Mouse (Mus musculus) liver, adult 10 weeks (tissue): Measurements from ENCODE around the gene Faap20. TPM values are rescaled to one million over a fixed set of nuclear protein-coding genes. Genes with fewer than 3 reads are reported as not detected.

Experiments used
- polyA plus RNA-seq: library from polyadenylated mRNA; stranded (reverse); fragments of 350-450 nt; fragmentation: Illumina TruSeq; extraction: RNeasy Lipid Tissue Mini Kit (QIAGEN cat#74804); gene quantifications from one replicate; pipeline ENCODE4 v1.2.3, GENCODE M21; 2014; ENCODE audit warnings: low read depth, low replicate concordance

The Faap20 gene
- polyA plus RNA-seq, result 1.6 TPM

GRCm38 (mm10) chr4:155249648-155250351 lies at the start of gene Faap20:
Faap20 (plus strand) TSS chr4:155249802.

GRCm38 (mm10) chr4:155222552-155222840 lies 27.1 kb upstream of the Faap20 start, which contains the start of gene Ski:
Ski (minus strand) TSS chr4:155222592.

Other genes starting within 250 kb of the Faap20 start
- not detected for gene Plch2, start 193.0 kb upstream of the Faap20 start, polyA plus RNA-seq
- gene Pex10, start 182.8 kb upstream of the Faap20 start, polyA plus RNA-seq, result 2.8 TPM
- gene Rer1, start 163.4 kb upstream of the Faap20 start, polyA plus RNA-seq, result 151 TPM
- 0.72 TPM for gene Morn1, start 163.2 kb upstream of the Faap20 start, polyA plus RNA-seq
- gene Ski, start 27.2 kb upstream of the Faap20 start, polyA plus RNA-seq, result 15.2 TPM
- gene Prkcz, start 111.6 kb downstream of the Faap20 start, polyA plus RNA-seq, result 3.4 TPM
- gene Gabrd, start 148.3 kb downstream of the Faap20 start, polyA plus RNA-seq, result not detected
- gene Cfap74, start 159.4 kb downstream of the Faap20 start, polyA plus RNA-seq, result not detected
- gene Tmem52, start 219.3 kb downstream of the Faap20 start, polyA plus RNA-seq, result not detected
- gene Gnb1, start 241.6 kb downstream of the Faap20 start, polyA plus RNA-seq, result 39.2 TPM